Mouse (Mus musculus): ENCODE results near the gene Plk1.

GRCm38 (mm10) chr7:122167203-122167602 lies 8.0 kb downstream of the Plk1 start:
- TF ChIP-seq CTCF (IDR thresholded peaks at IDR 0.05; ENCODE audit: low read depth, low read length) (no peak), GATA1 (IDR thresholded peaks at IDR 0.05; ENCODE audit: borderline replicate concordance, low read length) (no peak), TAL1 (conservative IDR thresholded peaks at IDR 0.05; ENCODE audit: low read depth, low read length) (no peak)

Data from G1E (cell line).